Comparison of ENCODE assay signal across 10 mouse cellular contexts in genomic region chr11:8545798-8546197, GRCm38 (mm10).
DNase-seq lines count a peak whose midpoint lies in the region; ATAC-seq and TF ChIP-seq lines count a peak whose summit lies in the region.
"Had no signal": no experiment of that assay in that cellular context is flagged by ENCODE, and none has a peak within 500 bp of the region (broad histone marks: within the 10 kb centered on the region; RNA-seq: fewer than 3 reads in every experiment).

No protein-coding gene starts in this region.

- no peaks in the 10 kb centered on the region for H3K9me3 ChIP-seq in forebrain, postnatal 0 days (ENCODE audit: low read length)
- H3K9me3 ChIP-seq in forebrain, embryonic 14.5 days (replicated peaks; ENCODE audit: control insufficient read depth, low read length): no peaks in the 10 kb centered on the region
- no peaks in the 10 kb centered on the region for H3K9me3 ChIP-seq in lung, postnatal 0 days (ENCODE audit: low read length)
- H3K9me3 ChIP-seq: embryonic facial prominence, embryonic 15.5 days; neural tube, embryonic 13.5 days had no signal

- no peaks in the 10 kb centered on the region for H3K27me3 ChIP-seq in forebrain, postnatal 0 days (ENCODE audit: insufficient read depth, low read length)
- H3K27me3 ChIP-seq in forebrain, embryonic 14.5 days (replicated peaks; ENCODE audit: control insufficient read depth, insufficient read depth, low read length): no peaks in the 10 kb centered on the region
- no peaks in the 10 kb centered on the region for H3K27me3 ChIP-seq in thymus, adult 2 months (ENCODE audit: control insufficient read depth, insufficient read depth, low read length)
- no peaks in the 10 kb centered on the region for H3K27me3 ChIP-seq in lung, postnatal 0 days (replicated peaks; ENCODE audit: insufficient read depth, low read length)
- H3K27me3 ChIP-seq: embryonic facial prominence, embryonic 15.5 days; neural tube, embryonic 13.5 days had no signal

- 79% methylated on average over 1 of the region's 1 CpGs for WGBS in forebrain, postnatal 0 days
- WGBS in forebrain, embryonic 14.5 days: 82% methylated on average over 1 of the region's 1 CpGs
- 100% methylated on average over 1 of the region's 1 CpGs for WGBS in thymus, adult 2 months
- 88% methylated on average over 1 of the region's 1 CpGs for WGBS in lung, postnatal 0 days

- H3K4me1 ChIP-seq in forebrain, postnatal 0 days (ENCODE audit: insufficient read depth): no peaks in the 10 kb centered on the region
- peaks cover 10% of the 10 kb centered on the region for H3K4me1 ChIP-seq in forebrain, embryonic 14.5 days (ENCODE audit: control insufficient read depth, insufficient read depth, low read length)
- H3K4me1 ChIP-seq in thymus, adult 2 months (replicated peaks; ENCODE audit: control insufficient read depth, insufficient read depth, low read length): 0 out of 2 replicates have a peak, but pooled peaks cover 3% of the 10 kb centered on the region
- H3K4me1 ChIP-seq in lung, postnatal 0 days (ENCODE audit: insufficient read depth, low read depth, low read length): no peaks in the 10 kb centered on the region

- no peaks in the 10 kb centered on the region for H3K36me3 ChIP-seq in forebrain, postnatal 0 days (ENCODE audit: insufficient read depth)
- H3K36me3 ChIP-seq in forebrain, embryonic 14.5 days (ENCODE audit: control insufficient read depth, insufficient read depth, low read length): no peaks in the 10 kb centered on the region
- H3K36me3 ChIP-seq in thymus, adult 2 months (ENCODE audit: control insufficient read depth, insufficient read depth, low read length): no peaks in the 10 kb centered on the region
- H3K36me3 ChIP-seq in lung, postnatal 0 days (ENCODE audit: insufficient read depth, low read length): no peaks in the 10 kb centered on the region
- H3K36me3 ChIP-seq: neural tube, embryonic 13.5 days had no signal

- H3K4me3 ChIP-seq in forebrain, postnatal 0 days (ENCODE audit: low read depth, low read length): no peak overlapping the region
- H3K4me3 ChIP-seq in forebrain, embryonic 14.5 days (ENCODE audit: low read depth, low read length): no peak overlapping the region
- H3K4me3 ChIP-seq in thymus, adult 2 months (ENCODE audit: control insufficient read depth, insufficient read depth, low read length): no peak overlapping the region
- no peak overlapping the region for H3K4me3 ChIP-seq in lung, postnatal 0 days (ENCODE audit: low read depth, low read length)
- H3K4me3 ChIP-seq: embryonic facial prominence, embryonic 15.5 days; neural tube, embryonic 13.5 days had no signal

- no peak for DNase-seq in forebrain, postnatal 0 days
- no peak for DNase-seq in forebrain, embryonic 14.5 days (ENCODE audit: low spot score)
- DNase-seq in thymus, adult 2 months: peak; percentile 40
- no peak for DNase-seq in thymus, adult 18-20 months
- DNase-seq in lung, postnatal 0 days (ENCODE audit: low spot score): peak; percentile 35
- DNase-seq in frontal cortex, adult 2 months (ENCODE audit: extremely low spot score in 1 of 2, low spot score in 1 of 2): no peak
- no peak for DNase-seq in left cerebral cortex, adult 18-20 months (ENCODE audit: low spot score in 2 of 2)
- DNase-seq in urinary bladder, adult 2 months (ENCODE audit: low spot score): no peak

- TF ChIP-seq CTCF in forebrain, postnatal 0 days (IDR thresholded peaks at IDR 0.05; ENCODE audit: low read depth): peak; percentile 51
- peak; percentile 38; the same call in 1 of the 2 replicates for TF ChIP-seq CTCF in thymus, adult 2 months (IDR thresholded peaks at IDR 0.05; ENCODE audit: borderline replicate concordance, control insufficient read depth, extremely low read depth, insufficient read depth, low read length, poor library complexity)
- TF ChIP-seq CTCF in lung, postnatal 0 days (IDR thresholded peaks at IDR 0.05): peak; percentile 76

- no peak overlapping the region for H3K4me2 ChIP-seq in forebrain, postnatal 0 days (ENCODE audit: low read depth)
- no peak overlapping the region for H3K4me2 ChIP-seq in forebrain, embryonic 14.5 days (ENCODE audit: low read length)
- H3K4me2 ChIP-seq in lung, postnatal 0 days (replicated peaks; ENCODE audit: low read depth, low read length): no peak overlapping the region
- H3K4me2 ChIP-seq: embryonic facial prominence, embryonic 15.5 days; neural tube, embryonic 13.5 days had no signal

- no peak for TF ChIP-seq EP300 in lung, postnatal 0 days (IDR thresholded peaks at IDR 0.05)

- no peak for ATAC-seq in forebrain, postnatal 0 days
- no peak for ATAC-seq in forebrain, embryonic 14.5 days
- ATAC-seq in lung, postnatal 0 days: no peak

- H3K27ac ChIP-seq in forebrain, postnatal 0 days (ENCODE audit: low read depth, low read length): no peak overlapping the region
- H3K27ac ChIP-seq in forebrain, embryonic 14.5 days (ENCODE audit: low read depth, low read length): no peak overlapping the region
- no peak overlapping the region for H3K27ac ChIP-seq in thymus, adult 2 months (ENCODE audit: control insufficient read depth, insufficient read depth, low read length)
- H3K27ac ChIP-seq in lung, postnatal 0 days (ENCODE audit: low read length): no peak overlapping the region
- H3K27ac ChIP-seq: embryonic facial prominence, embryonic 15.5 days; neural tube, embryonic 13.5 days had no signal

- TF ChIP-seq POLR2A in thymus, adult 2 months (IDR thresholded peaks at IDR 0.05; ENCODE audit: control insufficient read depth, extremely low read depth, insufficient read depth, low read length, poor library complexity): no peak

- H3K9ac ChIP-seq in forebrain, postnatal 0 days: no peak overlapping the region
- H3K9ac ChIP-seq in forebrain, embryonic 14.5 days (ENCODE audit: low read length): no peak overlapping the region
- H3K9ac ChIP-seq in lung, postnatal 0 days (replicated peaks; ENCODE audit: low read depth): no peak overlapping the region
- H3K9ac ChIP-seq: embryonic facial prominence, embryonic 15.5 days; neural tube, embryonic 13.5 days had no signal

Comparison
In these comparisons a context has a peak if more than half of its experiments do, and no peak if none do; other contexts are left out.
1. DNase-seq: peak in thymus, adult 2 months (single experiment) and lung, postnatal 0 days (single experiment); none in forebrain, postnatal 0 days (single experiment), forebrain, embryonic 14.5 days (single experiment), thymus, adult 18-20 months (0 of 2), frontal cortex, adult 2 months (0 of 2), left cerebral cortex, adult 18-20 months (0 of 2) and urinary bladder, adult 2 months (single experiment).
2. Peak in every context shown above with its lines, with median percentiles within 50 percentile points of each other: CTCF ChIP-seq.